Mouse (Mus musculus): ENCODE measurements at regions not wholly inside any gene's neighbourhood (a gene's known extent, or its start where the extent isn't known, plus 50 kb on each side); places are given as distances from the start of the nearest gene placed in this dataset.

GRCm38 (mm10) chr13:88459474-88460173, 361.6 kb upstream of the Edil3 start:
- DNase-seq (ENCODE audit: low read depth, low spot score), result no peak

- no peak for DNase-seq (ENCODE audit: low read depth, low spot score)
Observed at GRCm38 (mm10) chr13:88490104-88490503, 331.2 kb upstream of the Edil3 start.

- DNase-seq (ENCODE audit: low read depth, low spot score), result no peak
Observed at GRCm38 (mm10) chr13:88510850-88511554, 310.3 kb upstream of the Edil3 start.

- no peak for DNase-seq (ENCODE audit: low read depth, low spot score)
Observed at GRCm38 (mm10) chr13:88534796-88535195, 286.5 kb upstream of the Edil3 start.

- DNase-seq (ENCODE audit: low read depth, low spot score), result no peak
Observed at GRCm38 (mm10) chr13:88554504-88554903, 266.8 kb upstream of the Edil3 start.

GRCm38 (mm10) chr13:88564978-88565377, 256.3 kb upstream of the Edil3 start:
- no peak for DNase-seq (ENCODE audit: low read depth, low spot score)

GRCm38 (mm10) chr13:88602244-88602643, 219.0 kb upstream of the Edil3 start:
- DNase-seq (ENCODE audit: low read depth, low spot score), result no peak

GRCm38 (mm10) chr13:88610610-88611009, 210.7 kb upstream of the Edil3 start:
- no peak for DNase-seq (ENCODE audit: low read depth, low spot score)

- DNase-seq (ENCODE audit: low read depth, low spot score), result peak; percentile 34
Observed at GRCm38 (mm10) chr13:88613231-88613630, 208.0 kb upstream of the Edil3 start.

GRCm38 (mm10) chr13:88650135-88650534, 171.1 kb upstream of the Edil3 start:
- no peak for DNase-seq (ENCODE audit: low read depth, low spot score)

GRCm38 (mm10) chr13:88651036-88651435, 170.2 kb upstream of the Edil3 start:
- no peak for DNase-seq (ENCODE audit: low read depth, low spot score)

- no peak for DNase-seq (ENCODE audit: low read depth, low spot score)
Observed at GRCm38 (mm10) chr13:88655030-88655429, 166.2 kb upstream of the Edil3 start.

- no peak for DNase-seq (ENCODE audit: low read depth, low spot score)
Observed at GRCm38 (mm10) chr13:88675835-88676234, 145.4 kb upstream of the Edil3 start.

GRCm38 (mm10) chr13:88704526-88704925, 116.7 kb upstream of the Edil3 start:
- DNase-seq (ENCODE audit: low read depth, low spot score), result no peak

- peak; percentile 52 for DNase-seq (ENCODE audit: low read depth, low spot score)
Observed at GRCm38 (mm10) chr13:88729626-88730025, 91.6 kb upstream of the Edil3 start.

GRCm38 (mm10) chr13:88749916-88750315, 71.4 kb upstream of the Edil3 start:
- DNase-seq (ENCODE audit: low read depth, low spot score), result no peak

Measured in ES-CJ7 (cell line).